Mouse (Mus musculus): ENCODE results near the gene Fntb.

DNA sequence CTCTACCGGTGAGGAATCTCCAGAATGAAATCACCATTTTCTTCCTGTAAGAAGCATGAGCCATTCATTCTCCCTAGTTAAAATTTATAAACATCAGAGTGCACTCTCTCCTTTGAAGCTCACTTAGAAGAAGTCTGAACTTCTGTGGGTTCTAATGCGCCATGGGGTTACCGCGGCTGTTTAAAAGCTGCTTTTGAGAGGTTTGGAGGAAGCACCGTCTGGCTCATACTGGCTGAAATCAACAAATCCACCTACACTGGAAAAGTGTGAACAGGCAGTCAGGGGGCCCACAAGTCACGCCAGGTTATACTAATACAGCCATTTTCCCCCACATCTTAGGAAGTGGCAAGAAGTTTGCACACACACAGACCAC lies 167.3 kb downstream of the Fntb start:
- TF ChIP-seq EP300 (IDR thresholded peaks at IDR 0.05; ENCODE audit: low read depth) (no peak), CTCF (IDR thresholded peaks at IDR 0.05; ENCODE audit: low read depth) (no peak)

Measured in liver, postnatal 0 days (tissue).